Mouse (Mus musculus) heart, embryonic 10.5 days (tissue): Measurements from ENCODE around the gene Arhgef25. TPM values are rescaled to one million over a fixed set of nuclear protein-coding genes. Genes with fewer than 3 reads are reported as not detected.
A peak's percentile ranks its signal among the peaks of the same experiment; 100 is the strongest.

Source experiments
- DNase-seq: peaks from one replicate; pipeline ENCODE4 v3.0.0-alpha.2; 2017; ENCODE audit warnings: low spot score
- H3K27ac ChIP-seq: fragments of 300-500 bp; sonication (generic); 2 replicates; pipeline ENCODE4 v1.5.1; 2016; ENCODE audit warnings: mild to moderate bottlenecking
- H3K27me3 ChIP-seq: fragments of 300-500 bp; sonication (generic); 2 replicates; pipeline ENCODE4 v1.6.1; 2016; ENCODE audit warnings: mild to moderate bottlenecking; ENCODE audit not compliant: poor library complexity, insufficient read depth, severe bottlenecking
- H3K36me3 ChIP-seq: fragments of 300-500 bp; sonication (generic); 2 replicates; pipeline ENCODE4 v1.6.1; 2016; ENCODE audit warnings: mild to moderate bottlenecking, moderate library complexity
- H3K4me1 ChIP-seq: fragments of 300-500 bp; sonication (generic); 2 replicates; pipeline ENCODE4 v1.6.1; 2016; ENCODE audit warnings: mild to moderate bottlenecking
- H3K4me3 ChIP-seq: fragments of 300-500 bp; sonication (generic); 2 replicates; pipeline ENCODE4 v1.5.1; 2016; ENCODE audit warnings: mild to moderate bottlenecking, moderate library complexity
- H3K9me3 ChIP-seq: fragments of 300-500 bp; sonication (generic); 2 replicates; pipeline ENCODE4 v1.6.1; 2016; ENCODE audit warnings: mild to moderate bottlenecking, moderate library complexity
- WGBS: fragments of 180-500 bp; shearing (Covaris S2); methylation state at CpG from one replicate; pipeline ENCODE4 v1.1.7; 2016; 5-methylcytosine and 5-hydroxymethylcytosine counted together
- polyA plus RNA-seq: library from polyadenylated mRNA; unstranded; fragments of >200 nt; fragmentation: Nextera tagmentation; extraction: Ambion mirVana; gene quantifications from 2 replicates; pipeline ENCODE4 v1.2.1, GENCODE M21; 2016

Arhgef25 gene
- polyA plus RNA-seq, 1 experiment from 2014 or later, result 28.8 TPM

DNA sequence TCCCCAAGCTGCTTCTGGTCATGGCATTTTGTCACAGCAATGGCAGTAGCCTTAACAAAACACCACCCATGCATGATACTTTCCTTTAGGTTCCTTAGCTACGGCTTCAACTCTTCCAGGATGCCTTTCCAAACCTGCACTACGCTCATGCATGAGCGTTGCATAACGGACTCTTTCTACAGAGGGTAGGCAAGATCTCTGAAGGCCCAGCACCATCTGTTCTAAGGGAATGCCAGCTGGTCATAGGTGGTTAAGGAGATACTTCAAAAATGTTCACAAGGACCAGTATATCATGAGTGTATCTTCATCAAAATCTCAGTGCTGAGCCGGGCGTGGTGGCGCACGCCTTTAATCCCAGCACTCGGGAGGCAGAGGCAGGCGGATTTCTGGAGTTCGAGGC lies 26.6 kb upstream of the Arhgef25 start:
- Histone ChIP-seq H3K27me3 (no peaks in the 10 kb centered on the region), H3K36me3 (no peaks in the 10 kb centered on the region), H3K4me3 (no peak overlapping the region), H3K4me1 (no peaks in the 10 kb centered on the region), H3K9me3 (no peaks in the 10 kb centered on the region), H3K27ac (no peak overlapping the region)
- 92% methylated on average over 11 of the region's 11 CpGs for WGBS
- no peak for DNase-seq

DNA sequence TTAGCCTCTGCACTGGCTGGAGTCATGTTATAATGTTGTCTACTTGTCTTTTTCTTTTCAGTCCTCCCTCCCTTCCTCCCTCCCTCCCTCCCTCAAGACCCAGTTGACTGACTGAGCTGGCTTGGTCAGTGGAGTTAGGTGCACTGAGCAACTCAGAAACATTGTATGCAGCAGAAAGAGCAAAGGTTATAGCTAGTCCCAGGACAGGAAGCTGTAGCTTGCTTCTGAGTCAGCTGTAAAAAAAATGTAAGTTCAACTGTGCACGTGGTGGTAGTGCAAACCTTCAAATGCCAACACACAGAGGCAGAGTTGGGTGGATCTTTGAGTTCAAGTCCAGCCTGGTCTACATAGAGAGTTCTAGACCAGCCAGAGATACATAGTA lies 24.5 kb upstream of the Arhgef25 start:
- Histone ChIP-seq H3K9me3 (no peaks in the 10 kb centered on the region), H3K4me1 (peaks cover 18% of the 10 kb centered on the region), H3K27ac (no peak overlapping the region), H3K27me3 (no peaks in the 10 kb centered on the region), H3K36me3 (no peaks in the 10 kb centered on the region), H3K4me3 (no peak overlapping the region)
- 65% methylated on average over 1 of the region's 1 CpGs for WGBS
- no peak for DNase-seq

DNA sequence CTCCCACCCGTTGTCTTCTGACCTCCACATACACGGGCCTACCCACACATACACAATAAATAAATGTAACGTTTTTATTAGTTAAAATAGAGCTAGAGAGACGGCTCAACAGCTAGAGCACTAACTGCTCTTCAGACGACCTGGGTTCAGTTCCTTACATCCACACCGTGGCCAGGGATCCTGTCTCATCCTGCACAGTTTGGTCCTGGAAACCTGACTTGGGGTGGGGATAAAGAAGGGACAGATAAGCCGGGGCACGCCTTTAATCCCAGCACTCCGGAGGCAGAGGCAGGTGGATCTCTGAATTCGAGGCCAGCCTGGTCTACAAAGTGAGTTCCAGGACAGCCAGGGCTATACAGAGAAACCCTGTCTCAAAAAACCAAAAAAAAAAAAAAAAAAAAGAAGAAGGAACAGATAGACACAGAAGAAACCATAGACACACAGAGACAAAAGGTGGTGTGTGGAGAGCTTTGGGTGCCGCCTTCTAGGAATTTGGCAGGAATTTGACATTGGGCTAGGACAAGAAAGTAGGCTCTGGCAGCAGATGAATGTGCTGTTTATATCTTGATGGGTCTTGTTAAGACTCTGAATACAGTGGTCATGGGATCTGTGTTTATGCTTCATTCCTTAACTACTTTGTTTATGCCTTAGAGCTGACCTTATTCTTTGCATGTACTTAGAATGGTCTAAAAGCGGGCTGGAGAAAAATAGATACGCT lies 24.0 kb upstream of the Arhgef25 start:
- no peak for DNase-seq
- Histone ChIP-seq H3K27ac (no peak overlapping the region), H3K9me3 (no peaks in the 10 kb centered on the region), H3K36me3 (no peaks in the 10 kb centered on the region), H3K4me1 (peaks cover 20% of the 10 kb centered on the region), H3K27me3 (no peaks in the 10 kb centered on the region), H3K4me3 (no peak overlapping the region)
- 78% methylated on average over 13 of the region's 13 CpGs for WGBS

DNA sequence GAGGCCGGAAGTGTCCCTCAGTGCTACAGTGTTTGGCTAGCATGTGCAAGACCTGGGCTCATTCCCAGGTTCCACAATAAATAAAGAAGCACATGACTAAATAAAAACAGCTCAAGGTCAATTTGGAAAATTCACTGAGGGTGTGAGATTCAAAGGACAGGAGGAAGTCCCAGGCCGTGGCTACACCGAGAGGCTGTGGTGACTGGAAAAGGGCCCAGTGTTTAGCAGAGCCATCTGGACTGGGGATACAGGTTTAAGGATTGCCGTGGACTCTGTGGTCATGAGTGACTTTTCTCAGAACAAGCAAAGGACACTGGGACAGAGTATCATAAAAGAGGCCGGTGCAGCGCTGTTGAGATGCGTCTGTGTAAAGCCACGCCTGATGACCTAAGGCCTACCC lies 23.4 kb upstream of the Arhgef25 start:
- Histone ChIP-seq H3K4me1 (peaks cover 20% of the 10 kb centered on the region), H3K4me3 (no peak overlapping the region), H3K36me3 (0 out of 2 replicates have a peak, but pooled peaks cover 4% of the 10 kb centered on the region), H3K27ac (no peak overlapping the region), H3K27me3 (no peaks in the 10 kb centered on the region), H3K9me3 (no peaks in the 10 kb centered on the region)
- DNase-seq, result no peak
- 90% methylated on average over 8 of the region's 8 CpGs for WGBS

DNA sequence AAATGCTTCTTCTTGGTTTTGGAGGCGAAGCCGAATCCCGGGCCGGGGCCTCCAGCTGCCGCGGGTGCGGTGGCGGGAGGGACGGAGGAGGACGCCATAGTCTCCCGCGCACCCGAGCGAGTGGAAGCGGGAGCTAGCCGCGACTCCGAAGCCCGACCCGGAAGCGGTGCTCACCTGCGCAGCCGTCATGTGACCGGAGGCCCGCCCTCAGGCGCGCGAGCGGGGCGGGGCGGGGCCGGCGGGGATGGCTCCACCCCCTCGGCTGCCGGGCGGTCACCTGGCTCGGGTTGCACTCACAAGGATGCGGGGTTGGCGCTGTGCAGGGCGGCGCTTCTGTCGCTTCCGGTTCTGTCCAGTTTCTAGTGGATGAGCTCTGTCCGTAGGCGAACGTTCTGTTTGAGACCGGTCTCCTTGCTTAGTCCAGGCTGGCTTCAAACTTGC lies 21.6 kb upstream of the Arhgef25 start, which contains the start of gene Pip4k2c:
Gene Pip4k2c (minus strand): TSS at position 172 of the 441 bp plus-strand sequence.
- DNase-seq, result peak; percentile 95
- Histone ChIP-seq H3K4me3 (peak within 1 kb of the TSS; percentile 94), H3K27me3 (no peaks in the 10 kb centered on the region), H3K27ac (peak within 1 kb of the TSS; percentile 88), H3K9me3 (no peaks in the 10 kb centered on the region), H3K4me1 (peaks cover 20% of the 10 kb centered on the region), H3K36me3 (peaks cover 21% of the 10 kb centered on the region)
- WGBS, result under 1% methylated on average over 46 of the region's 47 CpGs

DNA sequence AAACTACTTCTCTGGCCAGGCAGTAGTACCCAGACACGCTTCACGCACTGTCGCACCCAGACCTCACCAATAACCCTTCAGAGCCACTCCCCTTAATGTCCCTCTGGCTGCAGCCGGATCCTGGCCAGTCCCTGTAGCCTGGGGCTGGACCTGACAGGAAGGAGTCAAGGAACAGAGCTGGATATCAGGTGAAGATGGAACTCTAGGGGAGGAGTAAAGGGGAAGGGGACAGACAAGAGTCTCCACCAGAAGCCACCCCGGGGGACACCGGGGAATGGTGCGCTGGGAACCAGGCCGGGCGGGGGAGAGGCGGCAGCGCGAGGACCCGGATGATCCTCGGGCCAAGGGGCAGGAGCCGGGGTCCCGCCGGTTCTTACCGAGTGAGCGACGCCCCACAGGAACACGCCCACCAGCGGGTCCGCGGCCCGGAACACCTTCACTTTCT lies 21.1 kb upstream of the Arhgef25 start:
- Histone ChIP-seq H3K27me3 (no peaks in the 10 kb centered on the region), H3K4me3 (peak overlapping the region; percentile 94), H3K4me1 (peaks cover 20% of the 10 kb centered on the region), H3K9me3 (no peaks in the 10 kb centered on the region), H3K27ac (peak overlapping the region; percentile 88), H3K36me3 (peaks cover 26% of the 10 kb centered on the region)
- WGBS, result 1% methylated on average over 25 of the region's 25 CpGs
- DNase-seq, result no peak

DNA sequence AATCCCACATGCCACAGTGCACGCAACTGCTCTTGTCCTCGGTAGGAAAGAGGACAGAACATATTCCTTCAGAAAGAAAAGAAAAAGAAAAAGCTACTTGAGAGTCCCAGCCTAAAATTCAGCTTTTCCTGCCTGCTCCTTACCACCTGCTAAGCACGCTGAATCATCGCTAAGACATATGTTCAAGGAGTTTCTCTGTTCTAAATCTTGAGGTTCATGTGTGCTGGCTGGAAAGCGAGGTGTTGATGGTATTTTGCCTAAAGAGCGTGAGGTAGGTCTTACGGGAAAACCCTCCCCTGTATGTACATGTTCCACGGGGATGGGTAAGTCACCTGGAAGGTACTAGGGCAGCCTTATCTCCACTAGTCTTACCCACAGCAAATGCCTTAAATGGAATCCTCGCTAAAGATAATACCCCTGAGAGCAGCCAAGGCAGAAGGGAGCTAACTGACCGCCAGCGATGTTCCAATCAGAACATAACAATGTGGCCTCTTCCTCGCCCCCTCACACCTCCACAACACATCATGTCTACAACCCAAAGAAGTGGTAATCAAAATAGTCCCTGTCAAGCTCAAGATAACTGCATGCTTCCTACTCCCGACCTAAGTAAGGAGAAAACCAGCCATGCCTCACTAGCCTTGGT lies 20.2 kb upstream of the Arhgef25 start:
- Histone ChIP-seq H3K9me3 (no peaks in the 10 kb centered on the region), H3K4me1 (peaks cover 20% of the 10 kb centered on the region), H3K36me3 (peaks cover 35% of the 10 kb centered on the region), H3K4me3 (peak overlapping the region; percentile 94), H3K27me3 (no peaks in the 10 kb centered on the region), H3K27ac (peak overlapping the region; percentile 88)
- no peak for DNase-seq
- 77% methylated on average over 13 of the region's 13 CpGs for WGBS

DNA sequence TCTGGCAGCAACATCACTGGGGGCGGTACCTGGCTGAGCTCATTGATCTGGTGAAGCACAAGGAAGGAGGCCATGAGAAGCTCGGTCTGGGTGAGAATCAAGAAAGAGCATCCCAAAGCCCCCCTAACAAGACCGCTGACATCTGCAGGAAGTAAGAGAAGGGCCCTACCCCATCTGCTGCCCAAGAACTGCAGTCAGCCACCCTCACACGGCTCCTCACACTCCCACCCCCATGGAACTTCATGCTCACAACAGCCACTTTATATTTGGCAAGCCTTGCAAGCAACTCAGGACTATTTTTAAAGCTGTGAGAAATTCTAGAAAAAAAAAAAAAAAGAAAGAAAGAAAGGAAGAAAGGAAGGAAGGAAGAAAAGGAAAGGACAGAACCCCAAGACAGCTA lies 19.0 kb upstream of the Arhgef25 start:
- WGBS, result 78% methylated on average over 4 of the region's 4 CpGs
- peaks cover 20% of the 10 kb centered on the region for H3K4me1 ChIP-seq
- no peak overlapping the region for H3K4me3 ChIP-seq
- no peaks in the 10 kb centered on the region for H3K9me3 ChIP-seq
- H3K36me3 ChIP-seq, result peaks cover 44% of the 10 kb centered on the region
- no peak for DNase-seq
- H3K27ac ChIP-seq, result no peak overlapping the region
- no peaks in the 10 kb centered on the region for H3K27me3 ChIP-seq

DNA sequence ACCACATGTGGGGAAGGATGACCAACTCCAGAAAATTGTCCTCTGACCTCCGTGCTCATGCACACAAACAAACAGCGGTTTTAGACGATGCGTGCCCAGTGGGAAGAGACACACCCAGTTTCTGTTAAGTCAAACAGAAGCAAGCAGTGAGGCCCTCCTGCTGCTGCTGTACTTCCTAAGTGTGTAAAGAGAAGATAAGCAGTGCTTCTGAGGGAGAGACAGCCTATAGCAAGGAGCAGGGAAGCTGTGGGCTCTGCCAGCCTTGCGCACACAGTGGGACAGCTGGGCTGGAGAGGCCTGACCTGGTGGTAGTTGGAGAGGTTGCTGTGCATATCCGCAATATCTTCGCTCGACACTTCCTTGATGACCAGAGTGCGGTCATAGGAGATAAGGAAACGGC lies 15.5 kb upstream of the Arhgef25 start:
- Histone ChIP-seq H3K36me3 (peaks cover 76% of the 10 kb centered on the region), H3K27me3 (no peaks in the 10 kb centered on the region), H3K4me3 (no peak overlapping the region), H3K27ac (peak overlapping the region; percentile 59; the same call in 1 of the 2 replicates), H3K4me1 (peaks cover 15% of the 10 kb centered on the region), H3K9me3 (no peaks in the 10 kb centered on the region)
- 71% methylated on average over 10 of the region's 10 CpGs for WGBS
- DNase-seq, result peak; percentile 91

DNA sequence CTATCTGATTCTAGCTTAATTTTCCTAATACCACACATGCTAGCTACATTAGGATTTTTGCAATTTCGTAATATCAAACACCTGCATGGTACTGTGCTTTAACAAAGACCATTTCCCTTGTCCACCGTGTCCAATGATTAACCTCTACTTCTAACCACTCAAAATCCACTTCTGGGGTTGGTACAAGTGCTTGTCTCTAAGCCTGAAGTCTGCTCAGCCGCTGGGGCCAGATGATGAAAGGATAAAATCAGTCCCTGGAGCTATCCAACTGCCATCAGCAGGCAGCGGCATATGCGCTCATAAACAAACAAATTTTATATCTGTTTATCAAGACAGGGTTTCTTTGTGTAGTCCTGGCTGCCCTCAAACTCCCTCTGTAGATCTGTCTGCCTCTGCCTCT lies 14.7 kb upstream of the Arhgef25 start:
- Histone ChIP-seq H3K27ac (peak overlapping the region; percentile 64; the same call in 1 of the 2 replicates), H3K36me3 (peaks cover 84% of the 10 kb centered on the region), H3K4me1 (peaks cover 7% of the 10 kb centered on the region), H3K27me3 (no peaks in the 10 kb centered on the region), H3K4me3 (no peak overlapping the region), H3K9me3 (no peaks in the 10 kb centered on the region)
- 87% methylated on average over 5 of the region's 5 CpGs for WGBS
- DNase-seq, result no peak

DNA sequence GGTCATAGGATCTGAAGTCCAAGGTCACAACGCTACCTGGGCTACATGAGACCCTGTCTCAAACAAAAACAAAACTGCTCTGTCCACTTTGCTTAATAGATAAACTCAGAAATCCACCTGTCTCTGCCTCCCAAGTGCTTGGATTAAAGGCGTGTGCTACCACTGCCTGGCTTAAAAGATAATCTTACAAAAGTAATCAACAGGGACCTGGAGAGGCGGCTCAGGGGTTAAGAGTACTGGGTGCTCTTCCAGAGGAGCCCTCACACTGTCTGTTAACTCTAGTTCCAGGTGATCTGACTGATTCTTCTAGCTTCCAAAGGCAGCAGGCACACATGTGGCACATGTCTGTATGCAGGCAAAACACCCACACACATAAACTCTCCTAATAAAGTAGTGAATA lies 13.2 kb upstream of the Arhgef25 start:
- DNase-seq, result no peak
- Histone ChIP-seq H3K4me1 (peaks cover 7% of the 10 kb centered on the region), H3K9me3 (no peaks in the 10 kb centered on the region), H3K27me3 (no peaks in the 10 kb centered on the region), H3K36me3 (peaks cover 92% of the 10 kb centered on the region), H3K4me3 (no peak overlapping the region), H3K27ac (peak overlapping the region; percentile 29; the same call in 1 of the 2 replicates)
- 76% methylated on average over 3 of the region's 3 CpGs for WGBS

DNA sequence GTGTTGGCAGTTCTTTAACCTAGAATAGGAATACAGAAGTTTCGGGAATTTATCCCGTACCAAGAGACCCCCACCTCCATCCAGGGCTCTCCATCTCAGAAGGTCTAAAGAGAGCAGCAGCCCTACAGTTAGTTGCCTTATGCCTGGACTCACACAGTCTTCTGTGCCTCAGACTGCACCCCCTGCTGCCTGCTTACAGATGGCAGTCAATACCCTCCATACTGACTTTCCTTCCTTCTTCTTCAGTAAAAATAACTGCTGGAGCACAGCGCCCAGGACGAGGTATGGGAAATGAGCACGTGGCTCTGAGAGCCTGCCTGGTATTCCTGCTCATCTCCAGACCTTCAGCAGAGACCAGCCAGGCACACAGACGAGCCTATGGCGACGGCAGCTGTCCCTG lies 10.4 kb upstream of the Arhgef25 start:
- Histone ChIP-seq H3K4me1 (peaks cover 33% of the 10 kb centered on the region), H3K4me3 (no peak overlapping the region), H3K27me3 (no peaks in the 10 kb centered on the region), H3K36me3 (peaks cover 75% of the 10 kb centered on the region), H3K9me3 (no peaks in the 10 kb centered on the region), H3K27ac (no peak overlapping the region)
- no peak for DNase-seq
- WGBS, result 78% methylated on average over 8 of the region's 8 CpGs

DNA sequence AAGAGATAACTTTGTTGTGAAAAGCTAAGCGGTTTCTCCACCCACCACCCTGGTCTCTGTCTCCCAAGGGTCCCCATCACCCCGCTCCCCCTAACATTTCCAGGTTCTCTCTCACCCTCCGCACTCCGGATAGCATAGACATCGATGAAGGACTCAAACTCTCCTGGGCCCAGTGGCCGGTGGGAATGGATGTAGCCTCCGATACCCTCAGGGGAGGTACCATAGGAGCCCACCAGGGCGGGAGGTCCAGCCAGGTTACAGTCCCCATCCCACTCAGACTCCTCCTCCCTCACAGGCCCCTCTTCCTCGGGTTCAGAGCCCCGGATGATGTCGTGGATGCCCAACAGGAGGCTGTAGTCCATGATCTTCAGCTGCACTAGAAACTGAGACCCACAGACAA lies 9.6 kb upstream of the Arhgef25 start:
- peaks cover 67% of the 10 kb centered on the region for H3K36me3 ChIP-seq
- DNase-seq, result no peak
- H3K4me3 ChIP-seq, result no peak overlapping the region
- peaks cover 41% of the 10 kb centered on the region for H3K4me1 ChIP-seq
- no peak overlapping the region for H3K27ac ChIP-seq
- no peaks in the 10 kb centered on the region for H3K27me3 ChIP-seq
- no peaks in the 10 kb centered on the region for H3K9me3 ChIP-seq
- 83% methylated on average over 11 of the region's 11 CpGs for WGBS
